Mouse (Mus musculus) MEL (cell line): Measurements from ENCODE around the gene Rab31. TPM values are rescaled to one million over a fixed set of nuclear protein-coding genes. Genes with fewer than 3 reads are reported as not detected.

Experiments
- DNase-seq: peaks from one replicate; pipeline ENCODE4 v3.0.0; 2011; ENCODE audit warnings: low read depth, low spot score
- H3K27ac ChIP-seq: 2 replicates; pipeline ENCODE4 v1.5.1; 2012; ENCODE audit warnings: low read depth, mild to moderate bottlenecking, control low read depth, low read length, moderate library complexity; ENCODE audit not compliant: control insufficient read depth
- H3K27me3 ChIP-seq, 2 experiments: fragments of 150-350 bp in 1 of 2; sonication (generic) in 1 of 2; 2 replicates each; pipeline ENCODE4 v1.6.1; 2012; ENCODE audit warnings: low read length in 2 of 2, mild to moderate bottlenecking in 2 of 2, improper control_type of control experiment in 1 of 2, moderate library complexity in 1 of 2; ENCODE audit not compliant: insufficient read depth in 2 of 2, control insufficient read depth in 1 of 2
- H3K36me3 ChIP-seq, 2 experiments: 2 replicates each; pipeline ENCODE4 v1.6.1; 2012 to 2014; ENCODE audit warnings: low read length in 2 of 2, improper control_type of control experiment in 1 of 2, inconsistent platforms in 1 of 2, mild to moderate bottlenecking in 1 of 2; ENCODE audit not compliant: insufficient read depth in 2 of 2, control insufficient read depth in 1 of 2
- H3K4me1 ChIP-seq, 2 experiments: fragments of 150-350 bp in 1 of 2; sonication (generic) in 1 of 2; 2 replicates each; pipeline ENCODE4 v1.6.1; 2012; ENCODE audit warnings: low read length in 2 of 2, improper control_type of control experiment in 1 of 2, mild to moderate bottlenecking in 1 of 2; ENCODE audit not compliant: insufficient read depth in 2 of 2, control insufficient read depth in 1 of 2
- H3K4me3 ChIP-seq, 2 experiments: fragments of 150-350 bp in 1 of 2; sonication (generic) in 1 of 2; 2 replicates each; pipeline ENCODE4 v1.5.1; 2012; ENCODE audit warnings: low read depth in 2 of 2, low read length in 2 of 2, mild to moderate bottlenecking in 2 of 2, moderate library complexity in 2 of 2, control low read depth in 1 of 2, improper control_type of control experiment in 1 of 2; ENCODE audit not compliant: control insufficient read depth in 1 of 2, insufficient read depth in 1 of 2
- H3K79me2 ChIP-seq: 2 replicates; pipeline ENCODE4 v1.6.1; 2012; ENCODE audit warnings: mild to moderate bottlenecking, low read length, moderate library complexity; ENCODE audit not compliant: control insufficient read depth, poor library complexity, insufficient read depth
- H3K9ac ChIP-seq: 2 replicates; pipeline ENCODE4 v1.6.1; 2012; ENCODE audit warnings: low read depth, mild to moderate bottlenecking, control low read depth, low read length, moderate library complexity; ENCODE audit not compliant: control insufficient read depth, poor library complexity, severe bottlenecking
- H3K9me3 ChIP-seq: fragments of 150-350 bp; sonication (generic); replicated peaks from 2 replicates; pipeline ENCODE4 v1.6.1; 2012; ENCODE audit warnings: mild to moderate bottlenecking, low read length, improper control_type of control experiment, moderate library complexity; ENCODE audit not compliant: insufficient read depth
- BHLHE40 ChIP-seq: IDR thresholded peaks from 2 replicates; pipeline ENCODE4 v1.6.1; 2012; ENCODE audit warnings: low read depth, mild to moderate bottlenecking, inconsistent platforms, low read length, improper control_type of control experiment, borderline replicate concordance
- CHD1 ChIP-seq: IDR thresholded peaks from 2 replicates; pipeline ENCODE4 v1.6.1; 2012; ENCODE audit warnings: low read depth, mild to moderate bottlenecking, inconsistent platforms, low read length, improper control_type of control experiment
- CHD2 ChIP-seq: IDR thresholded peaks from 2 replicates; pipeline ENCODE4 v1.6.1; 2011; ENCODE audit warnings: low read length, improper control_type of control experiment
- CTCF ChIP-seq, 3 experiments: IDR thresholded peaks in 2 of 3; conservative IDR thresholded peaks in 1 of 3; 2 replicates each; pipeline ENCODE4 v1.5.1; 2011 to 2012; ENCODE audit warnings: low read length in 3 of 3, low read depth in 2 of 3, mild to moderate bottlenecking in 2 of 3, improper control_type of control experiment in 1 of 3, inconsistent platforms in 1 of 3, mixed read lengths in 1 of 3, moderate library complexity in 1 of 3; ENCODE audit not compliant: control insufficient read depth in 1 of 3, insufficient read depth in 1 of 3, poor library complexity in 1 of 3, severe bottlenecking in 1 of 3
- E2F4 ChIP-seq: IDR thresholded peaks from 2 replicates; pipeline ENCODE4 v1.6.1; 2011; ENCODE audit warnings: low read depth, low read length, improper control_type of control experiment, borderline replicate concordance
- ELF1 ChIP-seq: IDR thresholded peaks from 2 replicates; pipeline ENCODE4 v1.6.1; 2014; ENCODE audit warnings: low read depth, mild to moderate bottlenecking, inconsistent platforms, low read length, improper control_type of control experiment, moderate library complexity
- EP300 ChIP-seq, 2 experiments: IDR thresholded peaks; 2 replicates each; pipeline ENCODE4 v1.6.1; 2011; ENCODE audit warnings: improper control_type of control experiment in 2 of 2, low read length in 2 of 2, low read depth in 1 of 2, mild to moderate bottlenecking in 1 of 2
- ETS1 ChIP-seq: IDR thresholded peaks from 2 replicates; pipeline ENCODE4 v1.6.1; 2012; ENCODE audit warnings: low read depth, mild to moderate bottlenecking, inconsistent platforms, low read length, improper control_type of control experiment, moderate library complexity
- GABPA ChIP-seq: IDR thresholded peaks from 2 replicates; pipeline ENCODE4 v1.6.1; 2012; ENCODE audit warnings: low read depth, mild to moderate bottlenecking, inconsistent platforms, low read length, improper control_type of control experiment, moderate library complexity
- HCFC1 ChIP-seq: IDR thresholded peaks from 2 replicates; pipeline ENCODE4 v1.6.1; 2012; ENCODE audit warnings: low read depth, mild to moderate bottlenecking, inconsistent platforms, low read length, improper control_type of control experiment, moderate library complexity
- JUND ChIP-seq: IDR thresholded peaks from 2 replicates; pipeline ENCODE4 v1.6.1; 2011; ENCODE audit warnings: low read depth, mild to moderate bottlenecking, improper control_type of control experiment, low read length
- MAFK ChIP-seq: IDR thresholded peaks from 2 replicates; pipeline ENCODE4 v1.6.1; 2011; ENCODE audit warnings: low read depth, mild to moderate bottlenecking, low read length, improper control_type of control experiment, borderline replicate concordance
- MEF2A ChIP-seq: IDR thresholded peaks from 2 replicates; pipeline ENCODE4 v1.6.1; 2014; ENCODE audit warnings: low read depth, mild to moderate bottlenecking, inconsistent platforms, low read length, improper control_type of control experiment; ENCODE audit not compliant: poor library complexity, insufficient replicate concordance, severe bottlenecking; ENCODE audit errors: extremely low read depth
- MYB ChIP-seq: IDR thresholded peaks from 2 replicates; pipeline ENCODE4 v1.6.1; 2011; ENCODE audit warnings: mild to moderate bottlenecking, low read depth, low read length, improper control_type of control experiment
- MYC ChIP-seq: IDR thresholded peaks from 2 replicates; pipeline ENCODE4 v1.6.1; 2011; ENCODE audit warnings: low read depth, mild to moderate bottlenecking, low read length, improper control_type of control experiment, moderate library complexity
- NRF1 ChIP-seq: IDR thresholded peaks from 2 replicates; pipeline ENCODE4 v1.6.1; 2014; ENCODE audit warnings: low read depth, mild to moderate bottlenecking, inconsistent platforms, low read length, improper control_type of control experiment, moderate library complexity; ENCODE audit not compliant: poor library complexity, insufficient read depth, severe bottlenecking
- POLR2A ChIP-seq, 2 experiments: IDR thresholded peaks; 2 replicates each; pipeline ENCODE4 v1.6.1; 2011 to 2012; ENCODE audit warnings: low read length in 2 of 2, mild to moderate bottlenecking in 2 of 2, control low read depth in 1 of 2, improper control_type of control experiment in 1 of 2, low read depth in 1 of 2, moderate library complexity in 1 of 2; ENCODE audit not compliant: control insufficient read depth in 1 of 2, insufficient read depth in 1 of 2, poor library complexity in 1 of 2
- POLR2AphosphoS5 ChIP-seq: IDR thresholded peaks from 2 replicates; pipeline ENCODE4 v1.6.1; 2012; ENCODE audit warnings: low read depth, borderline replicate concordance, mild to moderate bottlenecking, inconsistent platforms, low read length, moderate library complexity, mixed read lengths
- SIN3A ChIP-seq: IDR thresholded peaks from 2 replicates; pipeline ENCODE4 v1.6.1; 2012; ENCODE audit warnings: low read length, improper control_type of control experiment, inconsistent platforms
- UBTF ChIP-seq: IDR thresholded peaks from 2 replicates; pipeline ENCODE4 v1.6.1; 2012; ENCODE audit warnings: low read depth, mild to moderate bottlenecking, inconsistent platforms, low read length, improper control_type of control experiment, moderate library complexity, borderline replicate concordance; ENCODE audit not compliant: insufficient read depth
- USF1 ChIP-seq: IDR thresholded peaks from 2 replicates; pipeline ENCODE4 v1.6.1; 2014; ENCODE audit warnings: low read depth, mild to moderate bottlenecking, inconsistent platforms, low read length, improper control_type of control experiment, moderate library complexity
- ZC3H11A ChIP-seq: IDR thresholded peaks from 2 replicates; pipeline ENCODE4 v1.6.1; 2012; ENCODE audit warnings: low read depth, mild to moderate bottlenecking, inconsistent platforms, low read length, improper control_type of control experiment
- ZKSCAN1 ChIP-seq: IDR thresholded peaks from 2 replicates; pipeline ENCODE4 v1.6.1; 2012; ENCODE audit warnings: low read depth, mild to moderate bottlenecking, inconsistent platforms, low read length, improper control_type of control experiment, moderate library complexity
- ZNF384 ChIP-seq: IDR thresholded peaks from 2 replicates; pipeline ENCODE4 v1.6.1; 2012; ENCODE audit warnings: low read depth, mild to moderate bottlenecking, inconsistent platforms, low read length, improper control_type of control experiment
- polyA plus RNA-seq, 2 experiments: library from polyadenylated mRNA; stranded (reverse) in 1 of 2; unstranded in 1 of 2; fragments of >175 nt in 1 of 2; fragments of >200 nt in 1 of 2; gene quantifications; 2 replicates each; pipeline versions ENCODE4 v1.2.1 to v1.2.4; 2012; ENCODE audit warnings: low replicate concordance in 2 of 2, low read depth in 1 of 2; ENCODE audit not compliant: insufficient read length in 2 of 2, insufficient read depth in 1 of 2, missing spikeins in 1 of 2
- total RNA-seq: library from RNA; depleted of rRNA; stranded (reverse); fragments of 300-350 nt; gene quantifications from 2 replicates; pipeline ENCODE4 v1.2.3, GENCODE M21; 2012

The Rab31 gene
- total and polyA plus RNA-seq, 3 experiments: 23.6 to 25.7 TPM; not detected in 1

- peaks cover 0 to 13% of the 10 kb centered on the region in 2 experiments; a peak in 2 of 4 replicates for H3K36me3 ChIP-seq
- H3K4me1 ChIP-seq: peaks cover 0 to 5% of the 10 kb centered on the region in 2 experiments; a peak in 3 of 4 replicates
- TF ChIP-seq MYB (no peak), CHD2 (no peak), EP300 (IDR thresholded peaks at IDR 0.05; ENCODE audit: low read depth in 1 of 2, low read length in 2 of 2) (no peak), ZNF384 (no peak), ZC3H11A (no peak), MYC (no peak), HCFC1 (no peak), NRF1 (no peak), ETS1 (no peak), ELF1 (no peak), CTCF (IDR thresholded peaks at IDR 0.05 in 2 of 3, conservative IDR thresholded peaks at IDR 0.05 in 1 of 3; ENCODE audit: control insufficient read depth in 1 of 3, insufficient read depth in 1 of 3, low read depth in 2 of 3, low read length in 3 of 3, poor library complexity in 1 of 3, severe bottlenecking in 1 of 3) (no peak), ZKSCAN1 (no peak), MEF2A (no peak), BHLHE40 (no peak), E2F4 (no peak), UBTF (no peak), USF1 (no peak), CHD1 (no peak)
- no peak overlapping the region for H3K27ac ChIP-seq
- DNase-seq: no peak
- H3K27me3 ChIP-seq: no peaks in the 10 kb centered on the region
- H3K4me3 ChIP-seq: no peak overlapping the region
- H3K9me3 ChIP-seq: no peaks in the 10 kb centered on the region
- H3K9ac ChIP-seq: no peak overlapping the region
- no peaks in the 10 kb centered on the region for H3K79me2 ChIP-seq
Observed at GRCm38 (mm10) chr17:65725814-65726213, 46.7 kb downstream of the Rab31 start.

GRCm38 (mm10) chr17:65725381-65725780, 47.2 kb downstream of the Rab31 start:
- Histone ChIP-seq H3K9ac (no peak overlapping the region), H3K4me1 (peaks cover 0 to 8% of the 10 kb centered on the region in 2 experiments; a peak in 3 of 4 replicates), H3K27me3 (no peaks in the 10 kb centered on the region), H3K36me3 (peaks cover 0 to 17% of the 10 kb centered on the region in 2 experiments; a peak in 2 of 4 replicates), H3K4me3 (no peak overlapping the region), H3K27ac (no peak overlapping the region), H3K79me2 (no peaks in the 10 kb centered on the region), H3K9me3 (no peaks in the 10 kb centered on the region)
- TF ChIP-seq ZC3H11A: no peak
- no peak for TF ChIP-seq GABPA
- no peak for TF ChIP-seq JUND
- no peak for TF ChIP-seq MAFK
- no peak for TF ChIP-seq CTCF (IDR thresholded peaks at IDR 0.05 in 2 of 3, conservative IDR thresholded peaks at IDR 0.05 in 1 of 3; ENCODE audit: control insufficient read depth in 1 of 3, insufficient read depth in 1 of 3, low read depth in 2 of 3, low read length in 3 of 3, poor library complexity in 1 of 3, severe bottlenecking in 1 of 3)
- no peak for TF ChIP-seq MEF2A
- TF ChIP-seq POLR2A (IDR thresholded peaks at IDR 0.05; ENCODE audit: control insufficient read depth in 1 of 2, insufficient read depth in 1 of 2, low read depth in 1 of 2, low read length in 2 of 2, poor library complexity in 1 of 2): no peak
- TF ChIP-seq SIN3A: no peak
- no peak for TF ChIP-seq POLR2AphosphoS5
- DNase-seq: no peak
